Mouse (Mus musculus): Measurements from ENCODE around the gene Sacs. TPM values are rescaled to one million over a fixed set of nuclear protein-coding genes. Genes with fewer than 3 reads are reported as not detected.
"Not testable (repeated sequence)": the region's sequence is repeated elsewhere in the genome, so short reads cannot be mapped to it uniquely, and the experiment has no call there.

Sacs gene
- total RNA-seq (2021) = 10 to 100 TPM; 54.1 to 58.8 TPM

DNA sequence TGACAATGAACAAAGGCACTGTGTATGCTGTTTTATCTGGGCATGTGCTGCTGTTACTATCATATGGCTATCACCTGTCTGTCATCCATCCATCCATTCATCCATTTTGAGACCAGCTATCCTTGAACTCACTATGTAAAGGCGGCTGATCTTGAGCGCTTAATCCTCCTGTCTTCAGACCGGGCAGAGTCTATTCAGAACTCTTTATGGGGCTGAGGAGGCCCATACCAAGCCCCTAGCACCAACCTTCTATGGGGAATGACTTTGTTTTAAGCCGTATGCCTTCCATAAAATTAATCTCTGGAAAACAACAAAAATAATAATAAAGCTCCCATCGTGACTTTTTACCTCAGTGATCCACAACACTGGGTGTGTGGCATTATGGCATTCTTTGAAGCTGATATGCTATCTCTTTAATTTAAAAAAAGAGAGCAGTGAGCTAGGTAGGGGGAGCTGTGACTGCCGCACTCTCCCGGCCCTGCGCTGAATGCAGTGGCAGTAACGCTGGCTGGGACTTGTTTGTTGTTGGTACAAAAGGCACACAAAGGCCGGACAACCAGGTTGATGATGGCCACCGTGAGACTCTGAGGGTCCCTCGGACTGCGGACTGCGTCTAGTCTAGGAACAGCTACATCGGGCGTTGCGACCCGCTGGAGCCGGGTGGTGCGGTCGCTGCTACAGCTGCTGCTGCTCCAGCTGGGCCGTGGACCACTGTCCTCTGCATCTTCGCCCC is at the start of gene Sacs:
Gene Sacs, plus strand, starts transcription at position 464 of the 733 bp plus-strand sequence.
- DNase-seq (ENCODE audit: extremely low spot score in 1 of 2, low spot score in 1 of 2) = peak; percentile 44 to 57

DNA sequence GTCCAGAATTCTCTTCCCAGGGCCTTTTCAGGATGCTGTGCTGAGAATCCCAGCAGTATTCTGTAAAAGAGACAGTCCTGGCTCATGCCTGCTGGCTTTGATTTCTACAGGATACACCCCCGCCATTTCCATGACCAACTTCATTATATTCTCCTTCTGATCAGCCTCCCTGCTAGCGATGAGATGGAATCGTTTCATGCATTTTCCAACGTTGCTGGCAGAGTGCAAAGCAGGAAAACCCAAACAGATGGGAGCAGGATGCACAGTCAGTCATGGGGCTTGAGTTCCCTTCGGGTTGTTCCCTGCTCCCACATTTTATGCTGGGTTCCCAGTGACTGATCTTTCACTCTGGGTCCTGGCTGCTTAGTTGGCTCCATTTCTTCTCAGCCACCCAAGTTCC is 47.3 kb upstream of the Sacs start:
- DNase-seq (ENCODE audit: extremely low spot score in 1 of 2, low spot score in 1 of 2) = peak in 1 of 2 experiments; percentile 33

DNA sequence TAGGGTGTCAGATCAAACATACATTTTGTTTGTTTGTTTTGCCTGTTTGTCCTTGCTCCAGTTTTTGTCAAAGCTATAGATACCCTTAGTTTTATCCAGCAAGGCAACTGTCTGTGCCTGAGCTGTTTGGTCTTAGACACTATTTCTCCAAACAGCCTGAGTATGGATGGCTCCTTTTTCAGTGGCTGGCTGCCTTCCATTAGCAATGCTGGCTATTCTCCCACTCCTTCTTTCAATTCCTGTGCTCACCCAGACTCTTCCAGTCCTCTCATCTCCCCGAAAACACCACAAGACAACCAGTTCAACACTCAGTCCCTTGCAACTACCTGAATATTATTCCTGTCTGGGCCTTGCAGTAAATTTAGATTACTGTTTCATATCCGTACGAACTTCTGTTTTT is 46.2 kb upstream of the Sacs start:
- DNase-seq (ENCODE audit: extremely low spot score in 1 of 2, low spot score in 1 of 2) = peak in 1 of 2 experiments; percentile 34

DNA sequence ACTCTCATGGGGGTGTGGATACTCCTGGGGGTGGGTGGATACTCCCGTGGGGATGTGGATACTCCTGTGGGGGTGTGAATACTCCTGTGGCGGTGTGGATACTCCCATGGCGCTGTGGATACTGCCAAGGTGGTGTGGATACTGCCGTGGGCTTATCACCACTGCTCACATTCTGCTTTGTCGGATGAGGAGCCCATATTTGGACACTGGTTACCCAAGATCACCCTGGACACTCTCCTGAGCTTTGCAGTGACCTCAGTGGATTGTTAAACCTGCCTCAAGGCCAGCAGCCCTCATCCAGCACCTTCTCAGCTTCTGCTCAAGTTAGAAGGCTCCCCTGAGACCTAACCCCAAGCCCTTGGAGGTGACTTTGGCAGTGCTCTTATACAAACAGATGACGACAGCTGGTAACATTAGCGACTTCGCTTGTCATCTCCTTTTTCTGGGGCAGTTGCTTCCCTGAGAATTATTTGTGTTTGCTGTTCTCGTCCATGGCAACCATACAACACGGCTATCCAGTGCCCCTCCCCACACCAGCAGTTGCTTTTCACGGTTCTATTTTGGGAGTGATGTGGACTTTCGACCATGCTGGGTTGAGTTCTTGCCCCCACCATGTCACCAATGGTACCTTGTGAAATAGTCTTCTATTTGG is 40.2 kb upstream of the Sacs start:
- DNase-seq (ENCODE audit: extremely low spot score in 1 of 2, low spot score in 1 of 2) = no peak

DNA sequence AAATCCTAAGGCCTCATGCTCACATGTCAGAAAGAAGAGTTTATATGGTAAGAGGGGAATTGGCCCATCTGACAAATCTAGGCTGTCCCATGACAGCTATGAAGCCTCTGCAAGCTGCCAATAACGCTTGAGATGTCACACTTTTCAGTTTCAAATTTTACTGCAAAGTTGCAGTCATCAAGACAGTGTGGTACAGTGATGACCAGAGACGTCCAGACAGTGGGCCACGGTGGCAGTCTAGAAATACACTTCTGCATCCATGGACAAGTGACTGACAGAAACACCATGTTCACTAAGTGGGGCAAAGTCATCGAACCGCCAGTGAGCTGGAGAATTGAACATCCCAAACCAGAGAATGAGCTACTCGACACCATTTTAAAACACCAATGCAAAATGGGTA is 37.5 kb upstream of the Sacs start:
- no peak for DNase-seq (ENCODE audit: extremely low spot score in 1 of 2, low spot score in 1 of 2)

GRCm38 (mm10) chr14:61106404-61106803 is 31.9 kb upstream of the Sacs start:
- no peak for DNase-seq (ENCODE audit: extremely low spot score in 1 of 2, low spot score in 1 of 2)

DNA sequence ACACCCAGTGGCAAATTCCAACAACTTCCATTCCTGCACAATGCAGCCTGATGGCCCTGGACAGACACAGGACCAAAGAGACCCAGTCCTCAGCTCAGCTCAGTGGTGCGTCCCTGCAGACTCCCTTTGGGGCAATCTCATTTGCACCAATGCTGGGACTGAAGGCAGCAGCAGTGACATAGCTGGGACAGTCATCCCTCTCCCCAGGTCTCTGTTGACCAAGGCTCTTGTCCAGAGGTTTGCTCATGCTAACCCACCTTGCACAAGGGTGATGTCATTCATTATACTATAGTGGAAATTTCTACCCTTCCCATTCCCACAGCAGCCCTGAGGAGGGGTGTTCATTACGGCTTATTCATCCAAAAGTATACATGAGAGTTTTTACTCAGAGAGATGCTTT is 29.6 kb upstream of the Sacs start:
- DNase-seq (ENCODE audit: extremely low spot score in 1 of 2, low spot score in 1 of 2) = no peak

DNA sequence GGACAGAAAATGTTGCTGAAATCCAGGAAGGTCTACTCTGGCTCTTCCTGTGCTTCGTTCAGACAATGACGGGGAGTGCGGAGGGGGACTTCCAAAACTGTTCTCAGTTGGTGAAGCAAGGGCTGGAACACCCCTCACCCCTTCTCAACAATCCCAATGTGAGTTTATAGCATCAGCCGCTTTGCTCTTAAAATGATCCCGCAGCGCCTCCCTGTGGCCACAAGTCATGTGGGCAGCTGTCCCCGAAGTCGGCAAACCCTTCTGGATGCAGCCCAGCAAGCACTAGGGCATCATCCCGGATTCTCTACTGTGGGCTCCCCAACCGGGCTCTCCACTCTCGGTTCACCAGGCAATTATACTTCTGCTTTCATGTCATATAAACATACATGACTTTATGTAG is 25.9 kb upstream of the Sacs start:
- peak; percentile 78 to 97 for DNase-seq (ENCODE audit: extremely low spot score in 1 of 2, low spot score in 1 of 2)

DNA sequence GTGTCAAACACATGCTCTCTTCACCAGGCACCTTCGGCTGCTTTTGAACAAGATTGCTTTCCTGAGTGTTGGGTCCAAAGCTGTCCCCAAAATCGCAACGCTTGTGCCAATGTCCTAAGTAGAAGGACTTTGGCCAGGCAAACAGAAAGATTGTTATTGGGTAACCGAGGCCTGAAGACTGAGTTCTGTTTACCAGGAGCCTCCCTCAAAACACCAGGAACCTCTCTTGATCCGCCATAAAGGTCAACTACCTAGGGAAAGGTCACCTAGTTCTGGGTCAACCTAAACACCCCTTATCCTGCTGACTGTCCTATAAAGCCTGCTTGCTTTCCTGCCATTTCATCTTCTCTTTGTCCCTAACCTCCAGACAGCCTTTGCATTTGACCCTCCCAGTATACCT is 13.5 kb upstream of the Sacs start:
- no peak for DNase-seq (ENCODE audit: extremely low spot score in 1 of 2, low spot score in 1 of 2)

DNA sequence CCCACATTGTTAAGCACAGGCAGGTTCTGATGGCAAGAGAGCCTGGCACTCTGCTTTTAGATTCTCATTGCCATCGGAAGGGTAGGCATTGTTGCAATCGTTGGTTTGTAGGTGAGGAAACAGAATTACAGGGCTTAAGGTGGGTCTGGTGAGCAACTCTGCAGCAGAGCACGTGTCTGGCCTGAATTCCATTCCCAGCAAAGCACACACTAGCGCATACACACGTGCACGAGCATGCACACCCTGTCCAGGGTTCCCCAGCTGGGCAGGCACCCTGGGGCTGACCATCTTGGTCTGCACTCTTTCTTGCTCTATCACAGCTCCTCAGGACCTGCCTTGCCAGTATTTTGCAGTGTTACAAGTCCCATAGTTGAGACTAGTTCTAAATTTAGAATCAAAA is 13.1 kb upstream of the Sacs start:
- no peak for DNase-seq (ENCODE audit: extremely low spot score in 1 of 2, low spot score in 1 of 2)

- not testable (repeated sequence) for DNase-seq (ENCODE audit: extremely low spot score in 1 of 2, low spot score in 1 of 2)
Measured at GRCm38 (mm10) chr14:61127365-61127764, 10.9 kb upstream of the Sacs start.

DNA sequence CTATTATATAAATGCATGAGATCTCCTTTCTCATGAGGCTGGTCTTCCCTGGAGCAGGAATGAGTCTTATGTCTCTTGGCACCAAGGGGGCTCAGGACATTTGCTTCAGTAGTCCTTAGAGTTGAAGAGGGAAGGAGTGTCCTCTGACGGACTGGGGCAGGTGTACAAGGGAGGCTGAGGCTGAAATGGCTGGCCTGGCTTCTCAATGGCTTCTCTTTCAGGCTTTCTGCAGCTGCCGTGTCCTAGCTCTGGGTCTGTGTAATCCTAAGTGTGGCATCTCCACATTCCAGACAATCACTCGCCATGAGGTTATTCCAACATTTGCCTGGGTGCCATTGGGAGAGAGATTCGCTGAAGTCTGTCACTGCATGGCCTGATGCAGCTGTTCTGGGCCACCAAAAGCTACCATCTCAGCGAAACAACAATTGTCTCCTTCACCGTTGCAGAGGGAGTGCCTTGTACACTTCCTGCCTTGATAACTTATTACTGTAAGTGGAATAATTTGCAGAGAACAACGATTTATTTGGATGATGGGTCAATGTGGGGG is 9.2 kb upstream of the Sacs start:
- no peak for DNase-seq (ENCODE audit: extremely low spot score in 1 of 2, low spot score in 1 of 2)

DNA sequence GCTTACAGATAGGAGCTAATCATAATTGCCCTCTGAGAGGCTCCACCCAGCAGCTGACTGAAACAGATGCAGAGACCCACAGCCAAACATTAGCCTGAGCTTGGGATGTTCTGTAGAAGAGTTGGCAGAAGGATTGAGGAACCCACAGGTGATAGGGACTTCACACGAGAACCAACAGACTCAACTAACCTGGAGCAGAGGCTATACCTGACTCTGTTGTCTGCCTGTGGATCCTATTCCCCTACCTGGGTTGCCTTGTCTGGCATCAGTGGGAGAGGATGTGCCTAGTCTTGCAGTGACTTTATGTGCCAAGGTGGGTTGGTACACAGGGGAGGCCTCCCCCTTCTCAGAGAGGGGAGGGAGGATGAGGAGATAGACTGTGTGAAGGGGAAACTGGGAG is 5.7 kb upstream of the Sacs start:
- DNase-seq (ENCODE audit: extremely low spot score in 1 of 2, low spot score in 1 of 2) = no peak

- DNase-seq (ENCODE audit: extremely low spot score in 1 of 2, low spot score in 1 of 2) = no peak
Measured at GRCm38 (mm10) chr14:61134381-61135030, 3.8 kb upstream of the Sacs start.

- no peak for DNase-seq (ENCODE audit: extremely low spot score in 1 of 2, low spot score in 1 of 2)
Measured at GRCm38 (mm10) chr14:61137410-61137809, 847 bp upstream of the Sacs start.

- DNase-seq (ENCODE audit: extremely low spot score in 1 of 2, low spot score in 1 of 2) = no peak
Measured at GRCm38 (mm10) chr14:61138727-61139067, 440 bp downstream of the Sacs start.

DNA sequence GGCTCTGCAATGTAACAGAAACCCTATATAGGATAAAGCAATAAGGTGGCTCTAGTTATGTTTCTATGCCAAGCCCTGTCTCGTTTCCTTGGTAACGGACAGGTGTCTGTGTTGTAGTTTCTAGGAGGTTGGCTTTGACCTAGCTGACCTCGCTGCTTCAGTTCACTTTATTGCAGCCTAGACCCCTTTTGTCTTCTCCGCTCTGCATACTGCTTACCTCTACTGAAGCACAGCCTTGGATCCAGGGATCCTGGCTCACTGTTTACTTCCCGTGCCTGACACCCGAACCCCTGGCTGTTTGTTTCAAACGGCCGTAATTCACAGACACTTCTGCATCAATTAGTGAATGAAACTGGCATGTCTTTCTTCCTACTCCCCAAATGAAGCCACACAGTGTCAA is 5.1 kb downstream of the Sacs start:
- DNase-seq (ENCODE audit: extremely low spot score in 1 of 2, low spot score in 1 of 2) = no peak

- no peak for DNase-seq (ENCODE audit: extremely low spot score in 1 of 2, low spot score in 1 of 2)
Measured at GRCm38 (mm10) chr14:61143869-61144268, 5.6 kb downstream of the Sacs start.

- not testable (repeated sequence) for DNase-seq (ENCODE audit: extremely low spot score in 1 of 2, low spot score in 1 of 2)
Measured at GRCm38 (mm10) chr14:61150416-61150815, 12.2 kb downstream of the Sacs start.

DNA sequence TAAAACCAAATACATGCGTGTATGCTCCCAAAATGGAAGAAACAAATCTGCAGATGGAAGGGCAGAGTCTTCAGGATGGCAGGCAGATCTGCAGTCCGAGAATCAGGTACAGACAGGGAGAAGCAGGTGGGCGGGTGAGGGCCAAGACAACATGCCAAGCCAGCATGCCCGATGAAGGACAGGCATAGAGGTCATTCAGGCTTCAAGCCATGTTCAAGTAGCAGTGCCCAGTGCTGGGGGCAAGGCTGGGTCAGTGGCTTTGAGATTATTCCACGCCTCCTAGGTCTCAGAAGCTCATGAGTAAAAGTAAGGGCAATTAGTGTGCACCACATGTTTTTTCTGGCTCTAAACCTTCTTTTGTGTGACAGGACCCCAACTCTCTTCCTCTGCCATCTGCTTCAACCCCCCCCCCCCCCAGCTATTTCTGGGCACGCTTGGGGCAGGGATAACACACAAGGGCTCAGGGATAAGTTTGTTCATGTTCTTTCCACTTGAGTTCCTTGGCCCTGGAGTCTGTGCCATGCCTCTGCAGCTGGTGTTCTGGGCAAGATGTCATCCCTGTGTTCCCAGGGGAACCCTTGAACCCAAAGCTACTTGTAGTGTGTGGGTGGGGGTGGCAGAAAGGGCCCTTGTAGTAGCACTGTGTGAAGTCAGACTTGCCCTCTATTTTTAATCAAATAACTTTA is 16.8 kb downstream of the Sacs start:
- no peak for DNase-seq (ENCODE audit: extremely low spot score in 1 of 2, low spot score in 1 of 2)

DNA sequence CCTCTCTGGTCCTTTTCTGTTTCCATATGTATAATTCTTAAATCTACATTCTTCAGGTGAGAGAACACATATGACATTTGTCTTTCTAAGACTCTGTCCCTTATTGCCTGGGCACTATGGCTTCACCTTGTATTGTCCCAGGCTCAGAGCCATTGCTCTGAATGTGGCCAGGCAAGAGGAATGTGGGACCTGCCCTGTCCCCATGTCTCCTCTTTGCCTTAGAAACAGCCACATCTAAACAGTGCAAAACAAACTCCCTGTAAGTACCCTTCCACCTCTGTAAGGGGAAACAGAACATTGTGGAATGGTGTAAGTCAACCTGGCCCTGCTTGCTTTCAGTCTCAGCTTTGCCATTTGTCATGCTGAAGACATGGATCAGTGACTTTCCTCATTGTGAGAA is 17.4 kb downstream of the Sacs start:
- no peak for DNase-seq (ENCODE audit: extremely low spot score in 1 of 2, low spot score in 1 of 2)
